In the genomic region with DNA sequence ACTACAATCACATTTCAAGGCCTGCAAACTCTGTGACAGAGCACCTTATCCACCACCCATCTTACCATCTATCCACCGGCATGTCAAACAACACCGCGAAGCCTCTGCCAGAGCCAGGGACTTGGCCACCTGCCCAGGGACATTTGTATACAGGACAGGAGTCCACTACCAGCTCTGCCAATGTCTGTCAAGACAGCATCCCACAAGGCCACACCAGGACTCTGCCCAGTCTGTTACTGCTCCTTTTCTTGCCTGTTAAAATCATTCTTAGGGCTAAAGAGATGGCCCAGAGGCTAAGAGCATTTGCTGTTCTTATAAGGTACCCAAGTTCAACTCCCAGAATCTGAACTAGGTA, we compare ENCODE assay signal across 11 mouse cellular contexts. TPM values are rescaled to one million over a fixed set of nuclear protein-coding genes. Genes with fewer than 3 reads are reported as not detected.
DNase-seq lines count a peak whose midpoint lies in the region; ATAC-seq lines count a peak whose summit lies in the region.
"Had no signal": no experiment of that assay in that cellular context is flagged by ENCODE, and none has a peak within 500 bp of the region (broad histone marks: within the 10 kb centered on the region; RNA-seq: fewer than 3 reads in every experiment).

No protein-coding gene starts in this region.

- H3K27ac ChIP-seq in neural tube, embryonic 12.5 days: no peak overlapping the region
- H3K27ac ChIP-seq in neural tube, embryonic 15.5 days (replicated peaks): no peak overlapping the region
- no peak overlapping the region for H3K27ac ChIP-seq in intestine, embryonic 15.5 days
- H3K27ac ChIP-seq: liver, embryonic 15.5 days; stomach, embryonic 15.5 days had no signal

- 0 out of 2 replicates have a peak, but pooled peaks cover 6% of the 10 kb centered on the region for H3K4me1 ChIP-seq in neural tube, embryonic 12.5 days
- peaks cover 14% of the 10 kb centered on the region; the same call in 1 of the 2 replicates for H3K4me1 ChIP-seq in neural tube, embryonic 15.5 days
- H3K4me1 ChIP-seq in intestine, embryonic 15.5 days (replicated peaks): no peaks in the 10 kb centered on the region
- H3K4me1 ChIP-seq: liver, embryonic 15.5 days; stomach, embryonic 15.5 days had no signal

- H3K4me3 ChIP-seq in neural tube, embryonic 12.5 days: no peak overlapping the region
- H3K4me3 ChIP-seq in neural tube, embryonic 15.5 days (replicated peaks): no peak overlapping the region
- H3K4me3 ChIP-seq in intestine, embryonic 15.5 days (replicated peaks): no peak overlapping the region
- H3K4me3 ChIP-seq: erythroblast, embryonic 14.5 days; liver, embryonic 15.5 days; stomach, embryonic 15.5 days had no signal

- peak; percentile 59 for DNase-seq in cerebellum, adult 11-12 months
- DNase-seq in heart, adult 8-10 months (ENCODE audit: low spot score): peak; percentile 24
- peak; percentile 54 to 70 for DNase-seq in kidney, postnatal 4 days
- no peak for DNase-seq in spleen, adult 18-20 months

- no peak overlapping the region for H3K9ac ChIP-seq in neural tube, embryonic 12.5 days
- no peak overlapping the region for H3K9ac ChIP-seq in neural tube, embryonic 15.5 days (replicated peaks)
- H3K9ac ChIP-seq in intestine, embryonic 15.5 days: no peak overlapping the region
- H3K9ac ChIP-seq: liver, embryonic 15.5 days; stomach, embryonic 15.5 days had no signal

- no peak overlapping the region for H3K4me2 ChIP-seq in neural tube, embryonic 12.5 days (replicated peaks)
- H3K4me2 ChIP-seq in neural tube, embryonic 15.5 days: no peak overlapping the region
- no peak overlapping the region for H3K4me2 ChIP-seq in intestine, embryonic 15.5 days (replicated peaks)
- H3K4me2 ChIP-seq: liver, embryonic 15.5 days; stomach, embryonic 15.5 days had no signal

- H3K36me3 ChIP-seq in neural tube, embryonic 12.5 days: no peaks in the 10 kb centered on the region
- H3K36me3 ChIP-seq in neural tube, embryonic 15.5 days: no peaks in the 10 kb centered on the region
- no peaks in the 10 kb centered on the region for H3K36me3 ChIP-seq in intestine, embryonic 15.5 days
- H3K36me3 ChIP-seq: liver, embryonic 15.5 days; stomach, embryonic 15.5 days had no signal

- no peaks in the 10 kb centered on the region for H3K9me3 ChIP-seq in neural tube, embryonic 12.5 days
- no peaks in the 10 kb centered on the region for H3K9me3 ChIP-seq in neural tube, embryonic 15.5 days (replicated peaks)
- H3K9me3 ChIP-seq in intestine, embryonic 15.5 days: no peaks in the 10 kb centered on the region
- H3K9me3 ChIP-seq: liver, embryonic 15.5 days; stomach, embryonic 15.5 days had no signal

- H3K27me3 ChIP-seq in neural tube, embryonic 12.5 days (replicated peaks): no peaks in the 10 kb centered on the region
- no peaks in the 10 kb centered on the region for H3K27me3 ChIP-seq in neural tube, embryonic 15.5 days (replicated peaks)
- H3K27me3 ChIP-seq in intestine, embryonic 15.5 days (replicated peaks): no peaks in the 10 kb centered on the region
- H3K27me3 ChIP-seq: liver, embryonic 15.5 days; stomach, embryonic 15.5 days had no signal

- ATAC-seq in neural tube, embryonic 12.5 days (ENCODE audit: low FRiP score, low read depth): peak; percentile 2; the same call in 1 of the 2 replicates
- ATAC-seq in neural tube, embryonic 15.5 days (ENCODE audit: low FRiP score): no peak
- no peak for ATAC-seq in intestine, embryonic 15.5 days
- no peak for ATAC-seq in granulocyte monocyte progenitor cell, adult 5-6 weeks (replicated peaks; ENCODE audit: poor library complexity, severe bottlenecking)

- WGBS in neural tube, embryonic 12.5 days: 69% methylated on average over 3 of the region's 3 CpGs
- WGBS in neural tube, embryonic 15.5 days: 58% methylated on average over 3 of the region's 3 CpGs
- WGBS in intestine, embryonic 15.5 days: 55% methylated on average over 3 of the region's 3 CpGs

RNA-seq across cellular contexts. Expression of a gene that starts 53.4 kb away (rescaled TPM):
- polyA plus RNA-seq in neural tube, embryonic 12.5 days (2016; fragmentation: Nextera tagmentation; extraction: Ambion mirVana): 1.2 TPM in 2 replicates
- polyA plus RNA-seq in neural tube, embryonic 15.5 days (2015; fragmentation: Nextera tagmentation; extraction: Ambion mirVana): 4.6 and 7.1 TPM in 2 replicates
- 1,000 to 10,000 TPM in 3 of 4 experiments, 100 to 1,000 TPM in 1; 935 to 1,209 (median 1,093) TPM for total RNA-seq in heart, adult 8-10 months (2022)
- polyA plus RNA-seq in intestine, embryonic 15.5 days (2015; fragmentation: Nextera tagmentation; extraction: Ambion mirVana): 1.0 and 1.1 TPM in 2 replicates
- not detected in 2 replicates for total RNA-seq in granulocyte monocyte progenitor cell, adult 5-6 weeks (2014; fragmentation: Nextera tagmentation)
- not detected in 2 replicates for total RNA-seq in granulocyte monocyte progenitor cell, adult 5-6 weeks (2017)
- polyA plus RNA-seq: erythroblast, embryonic 14.5 days had no signal

Comparison
In these comparisons a context has a peak if more than half of its experiments do, and no peak if none do; other contexts are left out.
1. DNase-seq: peak in cerebellum, adult 11-12 months (single experiment), heart, adult 8-10 months (single experiment) and kidney, postnatal 4 days (2 of 2); none in spleen, adult 18-20 months (0 of 2).